Mouse (Mus musculus) midbrain, embryonic 15.5 days (tissue): ENCODE results near the gene Rmi1. TPM values are rescaled to one million over a fixed set of nuclear protein-coding genes. Genes with fewer than 3 reads are reported as not detected.
A peak's percentile ranks its signal among the peaks of the same experiment; 100 is the strongest.

ENCODE experiments used
- ATAC-seq: fragments of 200-750 bp; cut with Nextera tagmentation; replicated peaks from 2 replicates; pipeline ENCODE4 v1.8.0; 2017; ENCODE audit warnings: moderate TSS enrichment
- H3K27ac ChIP-seq: fragments of 300-500 bp; sonication (generic); 2 replicates; pipeline ENCODE4 v1.5.1; 2015; ENCODE audit warnings: mild to moderate bottlenecking, inconsistent platforms
- H3K27me3 ChIP-seq: fragments of 300-500 bp; sonication (generic); replicated peaks from 2 replicates; pipeline ENCODE4 v1.6.1; 2015; ENCODE audit warnings: inconsistent platforms
- H3K36me3 ChIP-seq: fragments of 300-500 bp; sonication (generic); replicated peaks from 2 replicates; pipeline ENCODE4 v1.6.1; 2015; ENCODE audit warnings: inconsistent platforms
- H3K4me1 ChIP-seq: fragments of 300-500 bp; sonication (generic); 2 replicates; pipeline ENCODE4 v1.6.1; 2015; ENCODE audit warnings: inconsistent platforms
- H3K4me2 ChIP-seq: fragments of 300-500 bp; sonication (generic); 2 replicates; pipeline ENCODE4 v1.6.1; 2015; ENCODE audit warnings: inconsistent platforms, mild to moderate bottlenecking, moderate library complexity
- H3K4me3 ChIP-seq: fragments of 300-500 bp; sonication (generic); 2 replicates; pipeline ENCODE4 v1.5.1; 2015; ENCODE audit warnings: mild to moderate bottlenecking, inconsistent platforms
- H3K9ac ChIP-seq: fragments of 300-500 bp; sonication (generic); 2 replicates; pipeline ENCODE4 v1.6.1; 2015; ENCODE audit warnings: mild to moderate bottlenecking, inconsistent platforms
- H3K9me3 ChIP-seq: fragments of 300-500 bp; sonication (generic); 2 replicates; pipeline ENCODE4 v1.6.1; 2016; ENCODE audit warnings: inconsistent platforms
- WGBS: fragments of 180-500 bp; shearing (Covaris S2); methylation state at CpG from one replicate; pipeline ENCODE4 v1.1.7; 2015; ENCODE audit warnings: mixed read lengths; 5-methylcytosine and 5-hydroxymethylcytosine counted together
- polyA plus RNA-seq: library from polyadenylated mRNA; unstranded; fragments of >200 nt; fragmentation: Nextera tagmentation; extraction: Ambion mirVana; gene quantifications from 2 replicates; pipeline ENCODE4 v1.2.1, GENCODE M21; 2015

Rmi1 gene
- polyA plus RNA-seq, 1 experiment from 2014 or later, result 22.2 TPM

DNA sequence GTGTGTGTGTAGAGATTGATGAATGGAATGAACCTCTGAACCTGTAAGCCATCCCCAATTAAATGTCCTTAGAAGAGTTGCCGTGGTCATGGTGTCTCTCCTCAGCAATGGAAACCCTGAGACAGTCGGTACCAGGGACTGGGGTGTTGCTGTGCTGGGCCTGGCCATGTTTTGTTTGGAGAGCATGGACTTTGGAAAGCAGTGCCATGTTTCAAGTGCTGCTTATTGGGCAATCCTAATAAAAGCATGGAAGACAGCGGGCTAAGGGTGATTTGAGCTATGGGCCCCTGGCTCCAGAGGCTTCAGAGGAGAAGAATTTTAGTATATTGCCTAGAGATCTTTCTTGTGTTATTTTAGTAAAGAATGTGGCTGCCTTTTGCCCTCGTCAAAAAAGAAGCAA is 9.0 kb downstream of the Rmi1 start:
- H3K27ac ChIP-seq, result no peak overlapping the region
- H3K4me1 ChIP-seq, result no peaks in the 10 kb centered on the region
- 92% methylated on average over 4 of the region's 4 CpGs for WGBS
- H3K9me3 ChIP-seq, result no peaks in the 10 kb centered on the region
- H3K9ac ChIP-seq, result no peak overlapping the region
- ATAC-seq, result no peak
- no peaks in the 10 kb centered on the region for H3K27me3 ChIP-seq
- no peaks in the 10 kb centered on the region for H3K36me3 ChIP-seq
- no peak overlapping the region for H3K4me2 ChIP-seq
- no peak overlapping the region for H3K4me3 ChIP-seq

DNA sequence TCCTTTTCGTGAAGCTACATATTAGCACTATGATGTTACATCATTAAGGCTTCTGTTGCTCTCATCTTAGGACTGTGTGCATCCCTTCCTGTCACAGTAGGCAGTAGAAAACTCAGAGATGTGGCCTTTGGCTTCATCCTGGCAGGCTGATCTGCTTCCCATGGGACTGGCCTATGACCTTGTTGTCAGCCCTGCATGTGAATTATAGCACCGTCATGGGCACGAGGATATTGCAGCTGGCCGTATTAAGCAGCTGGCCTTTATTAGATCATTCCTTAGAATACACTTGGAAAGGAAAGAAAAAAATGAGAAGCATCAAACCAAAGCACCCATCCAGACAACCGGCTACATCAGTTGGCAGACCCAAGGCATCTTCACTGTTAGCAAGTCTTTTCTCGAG is 13.3 kb downstream of the Rmi1 start:
- no peaks in the 10 kb centered on the region for H3K27me3 ChIP-seq
- H3K9me3 ChIP-seq, result no peaks in the 10 kb centered on the region
- no peak overlapping the region for H3K4me2 ChIP-seq
- WGBS, result 83% methylated on average over 6 of the region's 6 CpGs
- no peak overlapping the region for H3K4me3 ChIP-seq
- H3K9ac ChIP-seq, result no peak overlapping the region
- no peaks in the 10 kb centered on the region for H3K36me3 ChIP-seq
- H3K27ac ChIP-seq, result no peak overlapping the region
- no peaks in the 10 kb centered on the region for H3K4me1 ChIP-seq
- no peak for ATAC-seq

DNA sequence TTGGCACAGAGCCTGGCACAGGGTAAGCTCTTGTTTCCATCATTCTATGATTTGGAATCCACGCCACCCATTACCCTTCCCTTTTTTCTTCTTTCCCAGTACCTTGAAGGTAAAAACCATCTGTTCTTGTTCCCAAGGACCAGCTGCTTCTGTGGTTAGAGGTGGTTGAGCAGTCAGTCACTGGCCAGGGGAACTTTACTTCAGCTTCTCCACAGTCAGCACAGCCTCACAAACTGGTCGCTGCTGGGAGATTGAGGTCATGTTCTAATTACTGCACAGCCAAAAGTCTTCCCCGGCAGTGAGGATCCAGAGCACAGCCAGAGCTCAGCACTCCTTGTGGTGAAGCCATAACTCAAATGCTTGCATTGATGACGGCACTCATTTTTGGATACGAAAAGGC is 13.8 kb downstream of the Rmi1 start:
- no peak for ATAC-seq
- H3K4me3 ChIP-seq, result no peak overlapping the region
- WGBS, result 85% methylated on average over 5 of the region's 5 CpGs

DNA sequence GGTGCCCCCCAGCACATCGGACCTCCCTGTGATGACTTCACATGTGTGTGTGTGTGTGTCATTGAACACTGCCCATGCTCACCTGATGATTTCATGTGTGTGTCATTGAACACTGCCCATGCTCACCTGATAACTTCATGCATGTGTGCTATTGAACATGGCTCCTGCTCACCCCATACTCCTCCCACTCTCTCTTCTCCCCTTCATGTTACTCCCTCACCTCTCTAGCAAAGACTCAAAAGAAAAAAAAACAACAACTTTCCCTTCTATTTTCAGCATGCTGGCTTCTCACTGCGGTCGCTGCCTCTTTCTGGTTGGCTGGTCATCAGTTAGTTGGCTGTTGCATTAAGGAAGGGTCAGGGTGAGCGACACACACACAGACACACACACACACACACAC is 16.6 kb downstream of the Rmi1 start:
- H3K9me3 ChIP-seq, result no peaks in the 10 kb centered on the region
- WGBS, result 66% methylated on average over 4 of the region's 4 CpGs
- no peak for ATAC-seq

More for the DNA sequence above, 13.8 kb downstream of the Rmi1 start:
- H3K36me3 ChIP-seq, result no peaks in the 10 kb centered on the region
- H3K9me3 ChIP-seq, result no peaks in the 10 kb centered on the region
- no peak overlapping the region for H3K9ac ChIP-seq
- no peaks in the 10 kb centered on the region for H3K27me3 ChIP-seq
- no peak overlapping the region for H3K27ac ChIP-seq
- H3K4me2 ChIP-seq, result no peak overlapping the region
- H3K4me1 ChIP-seq, result no peaks in the 10 kb centered on the region

DNA sequence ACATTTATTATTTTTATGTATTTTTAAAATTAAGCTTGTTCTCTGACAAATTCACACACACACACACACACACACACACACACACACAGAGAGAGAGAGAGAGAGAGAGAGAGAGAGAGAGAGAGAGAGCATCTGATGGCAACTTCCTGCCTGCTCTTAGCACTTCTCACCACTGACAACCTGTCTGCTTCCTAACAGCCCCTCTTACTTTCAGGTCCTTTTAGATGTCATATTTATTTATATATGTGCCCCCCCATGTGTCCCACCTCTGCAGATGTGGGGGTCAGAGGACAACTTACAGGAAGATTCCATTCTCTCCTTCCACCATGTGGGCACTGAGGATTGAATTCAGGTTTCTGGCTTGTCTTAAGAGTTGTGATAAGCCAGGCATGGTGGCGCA is 17.2 kb downstream of the Rmi1 start:
- H3K36me3 ChIP-seq, result no peaks in the 10 kb centered on the region
- no peaks in the 10 kb centered on the region for H3K9me3 ChIP-seq

More for the DNA sequence above, 16.6 kb downstream of the Rmi1 start:
- Histone ChIP-seq H3K27ac (no peak overlapping the region), H3K4me2 (no peak overlapping the region), H3K36me3 (no peaks in the 10 kb centered on the region), H3K4me1 (no peaks in the 10 kb centered on the region), H3K4me3 (no peak overlapping the region), H3K27me3 (no peaks in the 10 kb centered on the region), H3K9ac (no peak overlapping the region)

DNA sequence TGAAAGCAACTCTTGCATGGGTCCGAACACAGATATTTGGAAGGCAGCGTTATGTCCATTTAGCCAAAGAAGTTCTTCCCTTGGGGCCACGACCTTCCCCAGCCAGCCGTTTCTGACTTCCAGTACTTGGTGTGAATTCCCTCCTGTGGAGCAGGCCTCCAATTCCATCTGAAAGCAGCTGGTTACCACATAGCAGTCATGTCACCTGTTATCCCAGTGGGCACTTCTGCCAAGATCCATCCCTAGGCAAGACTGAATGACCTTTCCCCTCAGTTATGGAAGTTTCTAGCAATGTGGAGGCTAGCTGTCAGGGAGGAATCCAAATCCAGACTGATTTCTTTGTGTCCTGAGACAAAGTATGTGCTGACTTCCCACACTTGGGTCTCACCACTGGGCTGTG is 19.0 kb downstream of the Rmi1 start:
- H3K9me3 ChIP-seq, result no peaks in the 10 kb centered on the region
- no peak overlapping the region for H3K4me2 ChIP-seq
- H3K27me3 ChIP-seq, result no peaks in the 10 kb centered on the region
- H3K4me1 ChIP-seq, result no peaks in the 10 kb centered on the region
- H3K4me3 ChIP-seq, result no peak overlapping the region
- H3K27ac ChIP-seq, result no peak overlapping the region
- ATAC-seq, result no peak
- no peaks in the 10 kb centered on the region for H3K36me3 ChIP-seq
- H3K9ac ChIP-seq, result no peak overlapping the region
- WGBS, result 85% methylated on average over 4 of the region's 4 CpGs

More for the DNA sequence above, 17.2 kb downstream of the Rmi1 start:
- Histone ChIP-seq H3K27me3 (no peaks in the 10 kb centered on the region), H3K4me2 (no peak overlapping the region), H3K27ac (no peak overlapping the region), H3K4me3 (no peak overlapping the region), H3K4me1 (no peaks in the 10 kb centered on the region), H3K9ac (no peak overlapping the region)
- ATAC-seq, result no peak
- 90% methylated on average over 1 of the region's 1 CpGs for WGBS

DNA sequence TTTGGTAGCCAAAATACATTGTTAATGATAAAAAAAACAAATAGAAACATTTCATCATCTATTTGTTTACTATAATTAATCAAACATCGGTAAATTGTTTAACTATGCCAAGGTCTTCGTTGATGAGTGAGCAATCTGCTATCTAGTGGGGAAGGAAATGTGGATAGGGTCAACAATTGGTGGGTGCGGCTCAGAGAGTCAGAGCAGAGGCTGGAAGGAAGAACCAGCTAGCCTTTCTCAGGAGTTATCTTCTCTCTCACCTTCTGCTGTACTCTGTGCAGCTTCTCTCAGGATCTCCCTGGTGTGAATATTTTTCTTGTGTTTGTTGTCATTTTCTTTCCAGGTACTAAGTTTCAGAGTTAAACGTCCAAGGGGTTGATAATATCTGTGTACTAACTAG is 20.2 kb downstream of the Rmi1 start:
- Histone ChIP-seq H3K4me1 (no peaks in the 10 kb centered on the region), H3K27me3 (no peaks in the 10 kb centered on the region), H3K27ac (no peak overlapping the region), H3K9me3 (no peaks in the 10 kb centered on the region), H3K9ac (no peak overlapping the region), H3K36me3 (no peaks in the 10 kb centered on the region), H3K4me2 (no peak overlapping the region), H3K4me3 (no peak overlapping the region)
- ATAC-seq, result no peak
- 92% methylated on average over 4 of the region's 4 CpGs for WGBS

DNA sequence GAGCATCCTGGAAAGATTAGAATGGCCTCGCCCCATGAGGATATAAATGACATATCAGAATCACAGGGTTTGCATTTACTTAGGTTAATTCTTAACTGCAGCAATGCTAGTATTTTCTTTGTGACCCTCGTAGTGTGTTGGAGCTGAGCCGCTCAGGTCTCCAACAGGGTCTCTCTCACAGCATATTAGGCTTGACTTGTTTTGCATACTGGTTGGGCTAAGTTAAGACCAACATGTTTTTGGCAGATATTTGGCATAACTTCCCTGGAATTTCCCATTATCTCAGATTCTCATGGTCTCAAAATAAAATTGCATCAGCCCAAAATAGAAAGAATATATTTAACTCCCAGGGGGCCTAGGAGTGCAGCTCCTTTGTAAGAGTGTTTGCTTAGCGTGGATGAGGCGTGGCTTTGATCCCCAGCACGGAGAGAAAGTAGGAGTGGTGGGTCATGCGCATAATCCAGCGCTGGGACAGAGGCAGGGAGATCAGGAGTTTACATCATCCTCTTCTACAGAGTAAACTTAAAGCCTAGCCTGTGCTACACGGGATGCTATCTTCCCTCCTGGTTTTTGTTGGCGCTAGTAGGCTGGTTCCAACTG is 21.1 kb downstream of the Rmi1 start:
- ATAC-seq, result no peak
- 66% methylated on average over 10 of the region's 10 CpGs for WGBS
- Histone ChIP-seq H3K4me1 (no peaks in the 10 kb centered on the region), H3K27ac (no peak overlapping the region), H3K36me3 (no peaks in the 10 kb centered on the region), H3K9ac (no peak overlapping the region), H3K9me3 (no peaks in the 10 kb centered on the region), H3K4me2 (no peak overlapping the region), H3K4me3 (no peak overlapping the region), H3K27me3 (no peaks in the 10 kb centered on the region)

DNA sequence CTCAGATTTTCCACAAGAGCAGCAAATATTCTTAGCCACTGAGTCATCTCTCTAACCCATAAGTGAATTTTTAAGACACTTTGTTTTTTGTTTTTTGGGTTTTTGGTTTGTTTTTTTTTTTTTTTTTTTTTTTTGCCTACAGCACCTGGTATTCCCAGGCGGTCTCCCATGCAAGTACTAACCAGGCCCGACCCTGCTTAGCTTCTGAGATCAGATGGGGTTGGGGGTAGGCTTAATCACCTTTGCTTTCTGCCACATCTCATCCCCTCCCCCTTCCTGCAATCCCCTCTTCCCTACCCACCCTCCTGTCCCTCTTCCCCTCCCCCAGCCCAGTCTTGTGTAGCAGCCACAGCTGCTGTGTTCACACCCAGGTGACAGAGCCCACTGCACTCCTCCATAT is 37.7 kb downstream of the Rmi1 start:
- Histone ChIP-seq H3K4me3 (no peak overlapping the region), H3K27ac (no peak overlapping the region), H3K9me3 (no peaks in the 10 kb centered on the region), H3K4me2 (no peak overlapping the region), H3K36me3 (no peaks in the 10 kb centered on the region), H3K27me3 (no peaks in the 10 kb centered on the region), H3K4me1 (no peaks in the 10 kb centered on the region), H3K9ac (no peak overlapping the region)
- WGBS, result 61% methylated on average over 2 of the region's 2 CpGs
- ATAC-seq, result no peak

DNA sequence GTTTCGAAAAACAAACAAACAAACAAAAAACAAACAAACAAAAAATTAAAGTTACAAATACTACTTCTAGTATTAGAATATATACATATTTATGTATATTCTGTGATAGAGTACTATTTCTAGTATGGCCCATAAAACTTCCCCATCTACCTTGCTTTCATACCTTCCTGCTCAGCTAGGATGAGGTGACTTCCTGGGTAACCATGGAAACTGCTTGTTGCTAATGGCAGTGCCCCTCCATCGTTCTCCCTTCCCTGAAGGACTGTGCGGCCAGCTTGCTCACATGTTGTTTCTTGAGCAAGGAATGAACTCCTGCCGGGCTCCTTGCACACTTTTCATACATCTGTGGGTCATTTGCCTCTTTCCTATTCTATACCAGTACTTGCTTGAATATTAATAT is 41.3 kb downstream of the Rmi1 start:
- no peak overlapping the region for H3K9ac ChIP-seq
- peak; percentile 73; the same call in 1 of the 2 replicates for ATAC-seq
- H3K9me3 ChIP-seq, result no peaks in the 10 kb centered on the region
- WGBS, result 53% methylated on average over 4 of the region's 4 CpGs
- 0 out of 2 replicates have a peak overlapping the region, but pooled peaks have one; percentile 3 for H3K27ac ChIP-seq
- H3K4me3 ChIP-seq, result no peak overlapping the region
- H3K4me1 ChIP-seq, result no peaks in the 10 kb centered on the region
- H3K4me2 ChIP-seq, result no peak overlapping the region
- no peaks in the 10 kb centered on the region for H3K36me3 ChIP-seq
- no peaks in the 10 kb centered on the region for H3K27me3 ChIP-seq

DNA sequence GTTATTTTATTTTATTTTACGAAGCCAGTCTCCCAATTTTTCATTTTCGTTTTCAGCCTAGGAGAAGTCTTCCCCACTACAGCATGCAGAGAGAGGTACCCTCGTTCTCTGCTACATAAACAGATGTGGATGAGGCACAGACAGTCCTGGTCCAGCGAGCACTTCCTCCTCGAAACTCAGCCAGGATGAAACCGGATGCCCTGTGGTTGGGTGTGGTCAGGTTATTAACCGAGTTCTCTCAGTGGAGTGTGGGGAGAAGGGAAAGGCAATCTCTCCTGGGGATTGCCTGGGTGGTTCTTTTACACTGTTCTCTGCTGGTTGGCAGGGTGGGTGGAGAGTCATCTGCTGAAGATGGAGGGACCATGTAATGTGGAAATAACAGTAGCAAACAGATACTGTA is 41.7 kb downstream of the Rmi1 start:
- 70% methylated on average over 7 of the region's 7 CpGs for WGBS
- Histone ChIP-seq H3K36me3 (no peaks in the 10 kb centered on the region), H3K27ac (0 out of 2 replicates have a peak overlapping the region, but pooled peaks have one; percentile 3), H3K4me3 (no peak overlapping the region), H3K4me1 (no peaks in the 10 kb centered on the region), H3K27me3 (no peaks in the 10 kb centered on the region), H3K9me3 (no peaks in the 10 kb centered on the region), H3K4me2 (no peak overlapping the region), H3K9ac (no peak overlapping the region)
- no peak for ATAC-seq

DNA sequence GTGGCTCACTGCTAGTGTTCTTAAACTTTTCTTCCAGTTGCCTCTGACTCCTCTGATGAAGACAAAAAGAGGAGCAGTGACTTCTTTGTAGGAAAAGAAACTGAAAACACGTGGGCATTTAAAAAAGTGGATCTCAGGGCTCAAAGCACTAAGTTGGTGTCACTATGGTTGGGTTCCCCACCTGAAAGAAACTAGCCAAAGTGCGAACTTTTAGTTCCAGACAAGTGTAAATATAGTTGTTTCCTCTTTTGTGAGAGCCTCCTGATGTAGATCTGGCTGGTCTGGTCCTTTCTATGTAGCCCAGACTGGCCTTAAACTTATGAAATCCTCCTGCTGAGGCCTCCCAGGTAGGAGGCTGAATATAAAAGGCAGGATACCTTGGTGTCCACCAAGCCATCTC is 44.5 kb downstream of the Rmi1 start:
- H3K4me1 ChIP-seq, result peaks cover 8% of the 10 kb centered on the region; the same call in 1 of the 2 replicates
- 76% methylated on average over 2 of the region's 2 CpGs for WGBS

DNA sequence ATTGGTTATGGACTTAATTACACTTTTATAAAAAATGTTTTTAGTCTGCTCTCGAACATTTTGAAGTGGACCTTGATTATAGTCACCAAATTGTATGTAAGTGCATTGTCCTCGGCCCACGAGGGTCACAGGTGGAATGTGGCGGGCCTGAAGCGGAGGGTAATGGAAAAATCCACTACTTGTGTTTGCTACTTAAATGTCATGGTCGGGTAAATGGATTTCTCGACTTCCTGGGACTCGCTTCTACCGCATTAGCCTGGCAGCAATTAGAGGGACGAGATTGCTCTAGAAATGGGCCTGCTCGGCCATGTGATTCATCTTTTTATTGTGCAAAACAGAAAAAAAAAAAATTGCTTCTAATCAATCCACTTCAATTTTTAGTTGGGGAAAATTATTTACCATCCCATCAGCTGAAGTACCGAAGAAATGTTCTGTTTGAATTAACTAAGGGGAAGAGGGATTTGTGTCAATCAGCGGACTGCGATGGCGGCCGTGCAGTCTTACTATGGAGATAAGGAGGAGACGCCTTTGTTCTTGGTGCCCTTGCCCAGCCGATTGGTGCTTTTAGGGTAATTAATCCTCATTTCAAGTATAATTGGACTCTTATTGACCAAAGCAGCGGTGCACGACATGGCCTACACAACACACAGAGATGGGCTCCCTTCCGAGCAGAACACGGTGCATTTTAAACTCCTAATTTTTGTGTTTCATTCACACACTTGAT is 48.6 kb downstream of the Rmi1 start:
- Histone ChIP-seq H3K36me3 (no peaks in the 10 kb centered on the region), H3K4me3 (no peak overlapping the region), H3K27me3 (peaks cover 20% of the 10 kb centered on the region), H3K4me1 (peaks cover 12% of the 10 kb centered on the region), H3K9me3 (no peaks in the 10 kb centered on the region), H3K9ac (no peak overlapping the region), H3K4me2 (peak overlapping the region; percentile 14; the same call in 1 of the 2 replicates), H3K27ac (no peak overlapping the region)
- no peak for ATAC-seq
- WGBS, result 37% methylated on average over 22 of the region's 22 CpGs

More for the DNA sequence above, 44.5 kb downstream of the Rmi1 start:
- H3K27me3 ChIP-seq, result 0 out of 2 replicates have a peak, but pooled peaks cover 3% of the 10 kb centered on the region
- no peak for ATAC-seq
- H3K9ac ChIP-seq, result no peak overlapping the region
- H3K4me3 ChIP-seq, result no peak overlapping the region
- no peak overlapping the region for H3K27ac ChIP-seq
- no peak overlapping the region for H3K4me2 ChIP-seq
- H3K9me3 ChIP-seq, result no peaks in the 10 kb centered on the region
- H3K36me3 ChIP-seq, result no peaks in the 10 kb centered on the region
